Mouse (Mus musculus): Measurements from ENCODE around the gene Fancf.

DNA sequence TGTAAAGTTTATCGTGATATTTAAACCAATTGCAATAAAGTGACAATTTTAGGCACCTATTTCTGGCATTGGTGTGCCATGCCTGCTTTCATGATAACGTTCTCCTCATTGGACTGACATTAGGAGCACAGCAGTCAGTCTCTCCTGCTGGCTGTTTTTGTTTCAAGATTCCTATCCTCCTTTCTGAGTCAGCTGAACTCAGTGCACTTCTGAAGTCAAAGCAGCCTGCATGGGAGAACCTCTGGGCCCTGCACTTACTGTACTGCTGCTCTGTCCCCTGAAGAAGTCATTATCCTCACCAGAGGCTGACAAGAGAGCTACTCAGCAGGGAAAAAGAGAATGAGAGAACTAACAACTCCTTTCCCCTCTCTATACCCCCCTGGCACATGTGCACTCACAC, 32.9 kb upstream of the Fancf start:
- TF ChIP-seq POU5F1 (IDR thresholded peaks at IDR 0.05; ENCODE audit: borderline replicate concordance, low read length) (no peak), CTCF (conservative IDR thresholded peaks at IDR 0.05; ENCODE audit: low read length) (no peak), NANOG (IDR thresholded peaks at IDR 0.05; ENCODE audit: borderline replicate concordance, low read length) (no peak)
